Mouse (Mus musculus): Measurements from ENCODE around the gene Zfp653. TPM values are rescaled to one million over a fixed set of nuclear protein-coding genes. Genes with fewer than 3 reads are reported as not detected.

Zfp653 gene
- 28.6 TPM for total RNA-seq (2023)

GRCm38 (mm10) chr9:22070791-22071573 is at the start of gene Zfp653, which contains the start of gene Gm49318:
TSS of gene Zfp653 (minus strand) at chr9:22071376.
TSS of gene Gm49318 (minus strand) at chr9:22071259.

GRCm38 (mm10) chr9:22116740-22117426 is 45.7 kb upstream of the Zfp653 start, which contains the start of gene Elof1:
TSS of gene Elof1 (minus strand) at chr9:22117172.

GRCm38 (mm10) chr9:22098993-22099696 is 28.0 kb upstream of the Zfp653 start, which contains the start of gene Cnn1:
TSS of gene Cnn1 (plus strand) at chr9:22099216.

GRCm38 (mm10) chr9:22085022-22085834 is 14.1 kb upstream of the Zfp653 start, which contains the start of gene Ecsit:
TSS of gene Ecsit (minus strand) at chr9:22085438.

GRCm38 (mm10) chr9:22051958-22052254 is 19.3 kb downstream of the Zfp653 start, which contains the start of gene Elavl3:
TSS of gene Elavl3 (minus strand) at chr9:22052023.

Other genes with a start within 250 kb of the Zfp653 start
- not detected for gene Angptl8, start 235.9 kb downstream of the Zfp653 start, total RNA-seq (2023)
- 7.0 TPM for gene Dock6, start 218.7 kb downstream of the Zfp653 start, total RNA-seq (2023)
- gene Rab3d, start 153.2 kb downstream of the Zfp653 start, total RNA-seq (2023): 10.0 TPM
- gene Ccdc159, start 143.9 kb downstream of the Zfp653 start, total RNA-seq (2023): not detected
- not detected for gene Tmem205, start 143.8 kb downstream of the Zfp653 start, total RNA-seq (2023)
- gene Plppr2, start 134.3 kb downstream of the Zfp653 start, total RNA-seq (2023): 0.31 TPM
- gene Swsap1, start 115.6 kb downstream of the Zfp653 start, total RNA-seq (2023): 7.4 TPM
- not detected for gene Epor, start 107.9 kb downstream of the Zfp653 start, total RNA-seq (2023)
- not detected for gene Rgl3, start 81.9 kb downstream of the Zfp653 start, total RNA-seq (2023)
- gene Ccdc151, start 68.7 kb downstream of the Zfp653 start, total RNA-seq (2023): not detected
- gene Prkcsh, start 68.6 kb downstream of the Zfp653 start, total RNA-seq (2023): 93.5 TPM
- 0.18 TPM for gene Elavl3, start 19.4 kb downstream of the Zfp653 start, total RNA-seq (2023)
- not detected for gene Gm49318, start 117 bp downstream of the Zfp653 start, total RNA-seq (2023)
- 26.7 TPM for gene Ecsit, start 14.1 kb upstream of the Zfp653 start, total RNA-seq (2023)
- not detected for gene Cnn1, start 27.8 kb upstream of the Zfp653 start, total RNA-seq (2023)
- 25.6 TPM for gene Elof1, start 45.8 kb upstream of the Zfp653 start, total RNA-seq (2023)
- gene Acp5, start 64.3 kb upstream of the Zfp653 start, total RNA-seq (2023): 239 TPM
- 12.7 TPM for gene Pigyl, start 85.5 kb upstream of the Zfp653 start, total RNA-seq (2023)
- gene Zfp872, start 116.7 kb upstream of the Zfp653 start, total RNA-seq (2023): not detected
- gene Zfp809, start 154.3 kb upstream of the Zfp653 start, total RNA-seq (2023): 39.3 TPM
- 2.4 TPM for gene Zfp599, start 188.5 kb upstream of the Zfp653 start, total RNA-seq (2023)
- 12.9 TPM for gene Zfp810, start 236.3 kb upstream of the Zfp653 start, total RNA-seq (2023)

Data from CD8-positive naive resting alpha-beta T cell, adult 57 days (primary cell).